Mouse (Mus musculus): Measurements from ENCODE around the gene Cdc16. TPM values are rescaled to one million over a fixed set of nuclear protein-coding genes. Genes with fewer than 3 reads are reported as not detected.
"Not testable (repeated sequence)": the region's sequence is repeated elsewhere in the genome, so short reads cannot be mapped to it uniquely, and the experiment has no call there.

The Cdc16 gene
- polyA plus RNA-seq (2016; fragmentation: Nextera tagmentation; extraction: Ambion mirVana) = 219 and 221 TPM in 2 replicates

DNA sequence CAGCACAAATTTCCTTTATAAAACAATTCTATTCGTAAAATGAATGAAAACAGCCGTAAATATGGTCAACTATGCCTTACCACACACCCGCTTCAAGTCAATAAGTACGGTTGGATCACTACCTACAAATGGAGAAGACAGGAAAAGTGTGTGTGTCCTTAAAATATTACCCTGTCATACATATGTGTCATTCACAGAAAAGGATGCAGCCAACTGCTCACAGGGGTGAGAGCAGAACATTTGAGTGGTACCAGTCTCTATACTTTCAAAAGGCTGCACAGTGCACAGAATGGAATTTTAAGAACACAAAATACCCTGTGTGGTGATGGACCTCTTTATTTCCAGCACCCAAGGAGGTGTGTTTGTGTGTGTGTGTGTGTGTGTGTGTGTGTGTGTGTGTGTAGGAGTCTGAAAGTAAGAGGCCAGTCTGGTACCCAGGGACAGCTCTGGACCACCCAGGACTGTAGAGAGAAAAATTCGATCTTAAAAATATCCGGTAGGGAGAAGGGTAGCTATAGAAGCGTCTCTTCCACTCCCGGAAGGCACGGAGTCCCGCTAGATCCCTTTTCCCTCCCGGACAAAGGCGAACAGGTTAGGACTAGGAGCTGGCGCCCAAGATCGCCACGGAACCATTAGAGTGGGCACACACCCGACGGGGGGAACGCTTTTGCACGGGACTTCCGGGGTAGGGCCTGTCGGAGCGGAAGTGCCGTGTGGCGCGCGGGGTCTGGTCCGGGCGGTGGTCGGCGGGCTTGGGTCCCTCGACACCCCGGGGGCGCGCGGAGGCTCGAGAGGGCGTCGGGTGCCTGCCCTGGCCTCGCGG is at the start of gene Cdc16:
Cdc16 (plus strand) TSS at position 695 of the 823 bp plus-strand sequence.
- peak; percentile 98 for ATAC-seq (ENCODE audit: low FRiP score)
- Histone ChIP-seq H3K9me3 (no peaks in the 10 kb centered on the region), H3K27ac (peak within 1 kb of the TSS; percentile 74), H3K4me3 (replicated peaks) (peak within 1 kb of the TSS; percentile 96), H3K36me3 (replicated peaks) (peaks cover 13% of the 10 kb centered on the region), H3K27me3 (no peaks in the 10 kb centered on the region), H3K9ac (peak within 1 kb of the TSS; percentile 94), H3K4me2 (peak within 1 kb of the TSS; percentile 94), H3K4me1 (peaks cover 24% of the 10 kb centered on the region)
- 10% methylated on average over 37 of the region's 40 CpGs for WGBS

- Histone ChIP-seq H3K4me1 (peaks cover 12% of the 10 kb centered on the region), H3K4me2 (no peak overlapping the region), H3K9ac (no peak overlapping the region), H3K36me3 (replicated peaks) (no peaks in the 10 kb centered on the region), H3K27ac (no peak overlapping the region), H3K27me3 (no peaks in the 10 kb centered on the region), H3K9me3 (no peaks in the 10 kb centered on the region), H3K4me3 (replicated peaks) (no peak overlapping the region)
- no peak for ATAC-seq (ENCODE audit: low FRiP score)
- 92% methylated on average over 5 of the region's 5 CpGs for WGBS
Observed at GRCm38 (mm10) chr8:13708514-13708913, 49.0 kb upstream of the Cdc16 start.

GRCm38 (mm10) chr8:13718980-13719379 is 38.5 kb upstream of the Cdc16 start:
- Histone ChIP-seq H3K4me1 (no peaks in the 10 kb centered on the region), H3K27me3 (no peaks in the 10 kb centered on the region), H3K4me3 (replicated peaks) (no peak overlapping the region), H3K4me2 (no peak overlapping the region), H3K9ac (no peak overlapping the region), H3K27ac (no peak overlapping the region), H3K9me3 (no peaks in the 10 kb centered on the region; the same call in 1 of the 2 replicates), H3K36me3 (replicated peaks) (no peaks in the 10 kb centered on the region)
- WGBS = 92% methylated on average over 8 of the region's 8 CpGs
- no peak for ATAC-seq (ENCODE audit: low FRiP score)

- Histone ChIP-seq H3K9me3 (no peaks in the 10 kb centered on the region), H3K27ac (no peak overlapping the region), H3K4me2 (no peak overlapping the region), H3K36me3 (replicated peaks) (no peaks in the 10 kb centered on the region), H3K4me1 (no peaks in the 10 kb centered on the region), H3K27me3 (no peaks in the 10 kb centered on the region), H3K4me3 (replicated peaks) (no peak overlapping the region), H3K9ac (no peak overlapping the region)
- no peak for ATAC-seq (ENCODE audit: low FRiP score)
Observed at GRCm38 (mm10) chr8:13725722-13726121, 31.8 kb upstream of the Cdc16 start.

GRCm38 (mm10) chr8:13727469-13728094 is 29.9 kb upstream of the Cdc16 start:
- no peaks in the 10 kb centered on the region for H3K9me3 ChIP-seq
- H3K27ac ChIP-seq = no peak overlapping the region
- H3K9ac ChIP-seq = no peak overlapping the region
- H3K36me3 ChIP-seq (replicated peaks) = no peaks in the 10 kb centered on the region
- H3K4me1 ChIP-seq = no peaks in the 10 kb centered on the region
- no peak overlapping the region for H3K4me2 ChIP-seq
- H3K27me3 ChIP-seq = no peaks in the 10 kb centered on the region
- no peak overlapping the region for H3K4me3 ChIP-seq (replicated peaks)
- WGBS = 65% methylated on average over 10 of the region's 10 CpGs
- no peak for ATAC-seq (ENCODE audit: low FRiP score)

- H3K9ac ChIP-seq = no peak overlapping the region
- H3K4me2 ChIP-seq = no peak overlapping the region
- no peaks in the 10 kb centered on the region for H3K36me3 ChIP-seq (replicated peaks)
- WGBS = 55% methylated on average over 6 of the region's 6 CpGs
- H3K27me3 ChIP-seq = no peaks in the 10 kb centered on the region; the same call in 1 of the 2 replicates
- no peak overlapping the region for H3K4me3 ChIP-seq (replicated peaks)
- no peaks in the 10 kb centered on the region for H3K4me1 ChIP-seq
- no peaks in the 10 kb centered on the region for H3K9me3 ChIP-seq
- no peak overlapping the region for H3K27ac ChIP-seq
- ATAC-seq (ENCODE audit: low FRiP score) = no peak
Observed at GRCm38 (mm10) chr8:13740323-13740770, 17.1 kb upstream of the Cdc16 start.

GRCm38 (mm10) chr8:13740817-13741613 is 16.5 kb upstream of the Cdc16 start:
- Histone ChIP-seq H3K36me3 (replicated peaks) (no peaks in the 10 kb centered on the region), H3K4me1 (no peaks in the 10 kb centered on the region), H3K4me2 (no peak overlapping the region), H3K4me3 (replicated peaks) (no peak overlapping the region), H3K9me3 (no peaks in the 10 kb centered on the region), H3K27ac (no peak overlapping the region), H3K9ac (no peak overlapping the region), H3K27me3 (no peaks in the 10 kb centered on the region; the same call in 1 of the 2 replicates)
- no peak for ATAC-seq (ENCODE audit: low FRiP score)
- WGBS = 85% methylated on average over 7 of the region's 7 CpGs

GRCm38 (mm10) chr8:13746212-13746611 is 11.3 kb upstream of the Cdc16 start:
- ATAC-seq (ENCODE audit: low FRiP score); H3K27me3 ChIP-seq; H3K9me3 ChIP-seq; H3K4me1 ChIP-seq; H3K36me3 ChIP-seq (replicated peaks); H3K4me3 ChIP-seq (replicated peaks); H3K27ac ChIP-seq; H3K9ac ChIP-seq; H3K4me2 ChIP-seq: not testable (repeated sequence)
- 96% methylated on average over 6 of the region's 6 CpGs for WGBS

DNA sequence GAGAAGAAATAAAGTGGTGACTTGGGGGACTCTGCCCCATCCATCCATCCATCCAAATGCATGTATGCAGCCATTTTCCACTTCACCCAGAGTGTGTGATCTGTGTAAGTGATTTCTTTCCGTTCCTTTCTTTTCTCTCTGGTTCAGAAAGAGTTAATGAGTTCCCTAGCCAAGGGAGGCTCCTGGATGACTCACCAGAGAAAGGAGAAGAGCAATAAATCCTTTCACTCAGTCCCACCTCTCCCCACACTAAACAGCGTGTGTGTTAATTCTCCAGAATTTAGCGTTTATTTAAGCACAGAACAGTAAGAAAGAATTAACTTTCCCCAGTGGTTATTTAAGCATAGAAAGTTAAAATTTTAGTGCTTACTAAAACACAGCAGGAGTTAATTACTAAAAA is 9.8 kb upstream of the Cdc16 start:
- no peaks in the 10 kb centered on the region; the same call in 1 of the 2 replicates for H3K27me3 ChIP-seq
- H3K4me1 ChIP-seq = no peaks in the 10 kb centered on the region
- WGBS = 39% methylated on average over 3 of the region's 3 CpGs
- no peak overlapping the region for H3K4me3 ChIP-seq (replicated peaks)
- no peaks in the 10 kb centered on the region for H3K36me3 ChIP-seq (replicated peaks)
- no peak for ATAC-seq (ENCODE audit: low FRiP score)
- H3K4me2 ChIP-seq = no peak overlapping the region
- H3K27ac ChIP-seq = no peak overlapping the region
- H3K9me3 ChIP-seq = no peaks in the 10 kb centered on the region
- H3K9ac ChIP-seq = no peak overlapping the region

GRCm38 (mm10) chr8:13753680-13754079 is 3.8 kb upstream of the Cdc16 start:
- 21% methylated on average over 2 of the region's 2 CpGs for WGBS
- Histone ChIP-seq H3K9ac (no peak overlapping the region), H3K4me1 (peaks cover 12% of the 10 kb centered on the region), H3K27me3 (no peaks in the 10 kb centered on the region), H3K4me2 (no peak overlapping the region), H3K27ac (no peak overlapping the region), H3K9me3 (no peaks in the 10 kb centered on the region), H3K36me3 (replicated peaks) (no peaks in the 10 kb centered on the region), H3K4me3 (replicated peaks) (no peak overlapping the region)
- ATAC-seq (ENCODE audit: low FRiP score) = no peak

DNA sequence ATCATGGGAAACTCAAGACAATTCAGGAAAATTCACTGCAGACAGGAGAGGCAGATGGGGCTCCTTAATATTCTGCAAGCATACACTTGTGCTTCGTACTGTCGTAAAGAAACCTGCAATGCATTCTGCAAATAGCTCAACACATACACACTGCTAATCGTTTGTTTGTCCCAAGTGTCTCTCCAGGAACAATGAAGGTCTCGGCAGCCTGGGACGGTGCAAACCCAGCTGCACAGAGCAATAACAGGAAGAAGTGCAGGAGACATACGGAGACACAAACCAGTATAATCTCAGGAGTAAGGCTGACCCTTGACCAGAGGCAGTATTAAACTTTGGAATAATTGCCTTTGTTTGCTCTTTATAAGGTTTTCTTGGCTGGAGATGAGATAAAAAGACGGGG is 996 bp upstream of the Cdc16 start:
- Histone ChIP-seq H3K27me3 (no peaks in the 10 kb centered on the region), H3K9me3 (no peaks in the 10 kb centered on the region), H3K4me1 (peaks cover 24% of the 10 kb centered on the region), H3K4me2 (no peak overlapping the region), H3K27ac (no peak overlapping the region), H3K36me3 (replicated peaks) (peaks cover 9% of the 10 kb centered on the region), H3K4me3 (replicated peaks) (no peak overlapping the region), H3K9ac (no peak overlapping the region)
- no peak for ATAC-seq (ENCODE audit: low FRiP score)
- WGBS = 63% methylated on average over 7 of the region's 7 CpGs

All from forebrain, embryonic 12.5 days (tissue).